Mouse (Mus musculus) left cerebral cortex, adult 6 months (tissue): ENCODE data around the gene Vmn1r112. TPM values are rescaled to one million over a fixed set of nuclear protein-coding genes. Genes with fewer than 3 reads are reported as not detected.

Experiments
- long read RNA-seq, 2 experiments: library from polyadenylated mRNA; unstranded; transcript quantifications; one replicate each; pipeline ENCODE4 v2.0.0; 2019 to 2020
- polyA plus RNA-seq: library from polyadenylated mRNA; unstranded; fragments of <200 nt; fragmentation: Nextera tagmentation; gene quantifications from 2 replicates; pipeline ENCODE4 v1.2.3, GENCODE M21; 2021

The Vmn1r112 gene
- polyA plus RNA-seq: not detected in 2 replicates
- long read RNA-seq, experiment 1: 0 reads
- long read RNA-seq, experiment 2: 0 reads

GRCm38 (mm10) chr7:20770885-20771284 is at the start of gene Vmn1r112:
Vmn1r112 (plus strand) TSS chr7:20771185.

GRCm38 (mm10) chr7:20730524-20730923 is 40.5 kb upstream of the Vmn1r112 start, which contains the start of gene Gm10668:
Gm10668 (minus strand) TSS chr7:20730624.

GRCm38 (mm10) chr7:20786985-20787384 is 16.0 kb downstream of the Vmn1r112 start, which contains the start of gene Vmn1r113:
Vmn1r113 (plus strand) TSS chr7:20787285.

GRCm38 (mm10) chr7:20812086-20812485 is 41.1 kb downstream of the Vmn1r112 start, which contains the start of gene Vmn1r114:
Vmn1r114 (minus strand) TSS chr7:20812186.

Other genes with a start within 250 kb of the Vmn1r112 start
- gene Vmn1r104, start 237.3 kb upstream of the Vmn1r112 start, polyA plus RNA-seq: not detected in 2 replicates
- gene Gm5726, start 225.4 kb upstream of the Vmn1r112 start, polyA plus RNA-seq: not detected in 2 replicates
- not detected in 2 replicates for gene Gm4141, start 194.9 kb upstream of the Vmn1r112 start, polyA plus RNA-seq
- not detected in 2 replicates for gene Gm4513, start 172.2 kb upstream of the Vmn1r112 start, polyA plus RNA-seq
- gene Vmn1r107, start 102.3 kb upstream of the Vmn1r112 start, polyA plus RNA-seq: not detected in 2 replicates
- not detected in 2 replicates for gene Vmn1r111, start 68.0 kb upstream of the Vmn1r112 start, polyA plus RNA-seq
- gene Gm10668, start 40.6 kb upstream of the Vmn1r112 start, polyA plus RNA-seq: not detected in 2 replicates
- not detected in 2 replicates for gene Vmn1r113, start 16.1 kb downstream of the Vmn1r112 start, polyA plus RNA-seq
- gene Vmn1r114, start 41.0 kb downstream of the Vmn1r112 start, polyA plus RNA-seq: not detected in 2 replicates
- gene Vmn1r115, start 73.8 kb downstream of the Vmn1r112 start, polyA plus RNA-seq: not detected in 2 replicates
- not detected in 2 replicates for gene Vmn1r116, start 101.1 kb downstream of the Vmn1r112 start, polyA plus RNA-seq
- not detected in 2 replicates for gene Vmn1r117, start 112.9 kb downstream of the Vmn1r112 start, polyA plus RNA-seq
- gene Vmn1r118, start 141.2 kb downstream of the Vmn1r112 start, polyA plus RNA-seq: not detected in 2 replicates
- gene Vmn1r119, start 241.3 kb downstream of the Vmn1r112 start, polyA plus RNA-seq: not detected in 2 replicates